Mouse (Mus musculus): ENCODE measurements at regions not wholly inside any gene's neighbourhood (a gene's known extent, or its start where the extent isn't known, plus 50 kb on each side); places are given as distances from the start of the nearest gene placed in this dataset.

GRCm38 (mm10) chr17:4265946-4266345, 569.9 kb upstream of the Nox3 start:
- peak overlapping the region; percentile 14; the same call in 1 of the 2 replicates for H3K27ac ChIP-seq
- peak overlapping the region; percentile 41 for H3K4me2 ChIP-seq

DNA sequence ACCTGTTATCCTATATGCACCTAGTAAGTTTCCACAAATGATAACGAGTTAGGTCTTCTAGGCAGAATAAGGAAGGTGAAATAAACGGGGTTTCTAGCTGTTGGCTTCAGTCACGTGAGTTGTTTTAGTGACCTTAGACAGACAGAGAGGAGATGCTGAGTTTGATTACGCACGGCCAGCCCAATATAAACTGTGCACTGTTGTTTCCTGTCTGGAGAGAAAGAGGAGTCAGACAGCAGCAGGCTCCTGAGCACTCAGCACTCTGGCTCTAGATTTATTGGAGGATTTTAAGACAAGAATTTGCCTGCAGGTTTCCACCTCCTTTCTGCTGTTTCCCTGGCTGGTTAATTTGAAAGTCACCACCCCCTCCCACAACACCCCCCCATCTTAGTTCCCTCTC, 570.4 kb upstream of the Nox3 start:
- Histone ChIP-seq H3K4me2 (peak overlapping the region; percentile 41), H3K4me3 (replicated peaks) (no peak overlapping the region), H3K4me1 (peaks cover 15% of the 10 kb centered on the region), H3K9me3 (replicated peaks) (no peaks in the 10 kb centered on the region), H3K36me3 (no peaks in the 10 kb centered on the region), H3K27ac (peak overlapping the region; percentile 14; the same call in 1 of the 2 replicates), H3K9ac (no peak overlapping the region), H3K27me3 (no peaks in the 10 kb centered on the region)
- ATAC-seq (replicated peaks; ENCODE audit: low FRiP score): peak; percentile 67; the same call in 1 of the 2 replicates
- WGBS: 11% methylated on average over 5 of the region's 5 CpGs

More at GRCm38 (mm10) chr17:4265946-4266345, 569.9 kb upstream of the Nox3 start:
- H3K27me3 ChIP-seq: no peaks in the 10 kb centered on the region
- WGBS: 8% methylated on average over 6 of the region's 6 CpGs
- no peak overlapping the region for H3K9ac ChIP-seq
- no peak overlapping the region for H3K4me3 ChIP-seq (replicated peaks)
- peaks cover 15% of the 10 kb centered on the region for H3K4me1 ChIP-seq
- ATAC-seq (replicated peaks; ENCODE audit: low FRiP score): no peak
- H3K36me3 ChIP-seq: no peaks in the 10 kb centered on the region
- no peaks in the 10 kb centered on the region for H3K9me3 ChIP-seq (replicated peaks)

DNA sequence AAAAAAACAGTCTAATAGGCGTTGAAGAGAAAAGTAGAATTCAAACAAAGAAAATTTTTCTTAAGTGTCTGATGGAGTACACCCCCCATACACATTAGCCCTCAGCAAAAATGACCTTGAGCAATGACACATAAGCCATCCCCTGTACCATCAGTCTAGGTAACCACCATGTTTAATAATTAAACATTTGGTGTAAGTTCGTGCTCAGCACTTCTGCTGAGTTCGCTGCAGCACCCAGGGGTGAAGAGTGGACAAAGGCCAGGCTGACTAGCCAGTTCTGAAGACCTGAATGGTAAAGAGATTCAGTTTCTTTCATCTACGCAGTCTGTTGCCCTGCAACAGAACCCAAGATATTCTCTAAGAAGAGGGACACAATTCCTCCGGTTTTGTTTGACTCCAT, 572.3 kb upstream of the Nox3 start:
- H3K4me2 ChIP-seq: no peak overlapping the region
- H3K4me1 ChIP-seq: peaks cover 15% of the 10 kb centered on the region
- H3K27ac ChIP-seq: 0 out of 2 replicates have a peak overlapping the region, but pooled peaks have one; percentile 2
- H3K9me3 ChIP-seq (replicated peaks): no peaks in the 10 kb centered on the region
- H3K27me3 ChIP-seq: no peaks in the 10 kb centered on the region
- 0 out of 2 replicates have a peak, but pooled peaks have one; percentile 36 for ATAC-seq (replicated peaks; ENCODE audit: low FRiP score)
- H3K4me3 ChIP-seq (replicated peaks): no peak overlapping the region
- no peak overlapping the region for H3K9ac ChIP-seq
- H3K36me3 ChIP-seq: no peaks in the 10 kb centered on the region
- WGBS: 70% methylated on average over 5 of the region's 5 CpGs

GRCm38 (mm10) chr17:4272456-4272855, 576.4 kb upstream of the Nox3 start:
- Histone ChIP-seq H3K36me3 (no peaks in the 10 kb centered on the region), H3K4me1 (no peaks in the 10 kb centered on the region), H3K4me3 (replicated peaks) (no peak overlapping the region), H3K4me2 (no peak overlapping the region), H3K9me3 (replicated peaks) (no peaks in the 10 kb centered on the region), H3K27ac (no peak overlapping the region), H3K27me3 (no peaks in the 10 kb centered on the region), H3K9ac (no peak overlapping the region)
- no peak for ATAC-seq (replicated peaks; ENCODE audit: low FRiP score)
- 72% methylated on average over 5 of the region's 5 CpGs for WGBS

- Histone ChIP-seq H3K4me2 (no peak overlapping the region), H3K9ac (no peak overlapping the region), H3K27me3 (no peaks in the 10 kb centered on the region), H3K36me3 (no peaks in the 10 kb centered on the region), H3K27ac (no peak overlapping the region), H3K4me3 (replicated peaks) (no peak overlapping the region), H3K4me1 (no peaks in the 10 kb centered on the region), H3K9me3 (replicated peaks) (no peaks in the 10 kb centered on the region)
- 80% methylated on average over 4 of the region's 4 CpGs for WGBS
- no peak for ATAC-seq (replicated peaks; ENCODE audit: low FRiP score)
Measured at GRCm38 (mm10) chr17:4276722-4277121, 580.7 kb upstream of the Nox3 start.

DNA sequence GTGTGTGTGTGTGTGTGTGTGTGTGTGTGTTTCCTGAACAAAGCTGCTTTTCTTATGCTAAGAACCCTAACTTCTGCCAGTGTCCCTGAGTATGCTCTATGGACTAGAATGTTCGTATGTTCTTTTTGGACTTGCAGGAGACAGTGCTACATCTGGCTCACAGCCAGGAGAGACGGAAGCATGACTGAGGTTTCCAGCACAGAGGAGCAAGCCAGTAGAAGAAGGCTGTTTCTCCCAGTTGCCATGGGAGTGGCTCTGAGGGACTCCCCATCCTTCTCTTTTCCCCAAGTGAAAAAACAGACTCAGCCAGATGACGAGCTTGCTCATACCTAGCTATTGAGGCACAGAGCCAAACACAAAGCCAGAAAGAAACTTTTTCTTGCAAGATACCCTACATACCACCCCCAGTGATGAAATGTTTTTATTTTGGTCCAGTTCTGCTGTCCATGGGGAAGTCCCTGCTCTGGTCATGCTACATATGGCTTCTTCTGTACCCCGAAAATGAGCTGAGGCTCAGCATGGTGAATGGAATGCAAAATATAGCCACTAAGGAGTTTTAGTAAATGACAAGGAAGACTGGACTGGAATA, 582.3 kb upstream of the Nox3 start:
- Histone ChIP-seq H3K4me1 (no peaks in the 10 kb centered on the region), H3K27ac (no peak overlapping the region), H3K4me2 (no peak overlapping the region), H3K36me3 (no peaks in the 10 kb centered on the region), H3K27me3 (no peaks in the 10 kb centered on the region), H3K4me3 (replicated peaks) (no peak overlapping the region), H3K9me3 (replicated peaks) (no peaks in the 10 kb centered on the region), H3K9ac (no peak overlapping the region)
- no peak for ATAC-seq (replicated peaks; ENCODE audit: low FRiP score)
- WGBS: 73% methylated on average over 4 of the region's 4 CpGs

DNA sequence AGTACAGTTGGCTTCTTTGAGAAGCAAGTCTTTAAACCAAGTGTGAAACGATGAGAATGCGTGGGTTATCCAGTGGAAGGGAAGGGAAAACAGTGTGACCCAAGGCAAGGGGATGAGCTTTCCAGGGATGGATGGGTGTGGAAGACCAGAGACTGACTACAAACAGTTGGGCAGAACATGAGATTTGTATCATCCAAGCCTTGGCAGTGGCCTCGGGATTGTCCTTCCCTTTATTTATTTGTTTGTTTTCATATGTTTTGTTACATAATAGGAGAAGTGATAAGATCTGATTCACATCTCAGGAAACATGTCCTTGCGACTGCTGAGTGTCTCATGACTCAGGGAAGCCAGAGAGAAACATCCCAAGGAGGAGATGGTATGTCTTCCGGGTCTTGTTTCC, 585.4 kb upstream of the Nox3 start:
- Histone ChIP-seq H3K27me3 (no peaks in the 10 kb centered on the region), H3K9me3 (replicated peaks) (no peaks in the 10 kb centered on the region), H3K4me2 (no peak overlapping the region), H3K27ac (no peak overlapping the region), H3K36me3 (no peaks in the 10 kb centered on the region), H3K9ac (no peak overlapping the region), H3K4me1 (no peaks in the 10 kb centered on the region), H3K4me3 (replicated peaks) (no peak overlapping the region)
- WGBS: 86% methylated on average over 5 of the region's 5 CpGs
- ATAC-seq (replicated peaks; ENCODE audit: low FRiP score): no peak

DNA sequence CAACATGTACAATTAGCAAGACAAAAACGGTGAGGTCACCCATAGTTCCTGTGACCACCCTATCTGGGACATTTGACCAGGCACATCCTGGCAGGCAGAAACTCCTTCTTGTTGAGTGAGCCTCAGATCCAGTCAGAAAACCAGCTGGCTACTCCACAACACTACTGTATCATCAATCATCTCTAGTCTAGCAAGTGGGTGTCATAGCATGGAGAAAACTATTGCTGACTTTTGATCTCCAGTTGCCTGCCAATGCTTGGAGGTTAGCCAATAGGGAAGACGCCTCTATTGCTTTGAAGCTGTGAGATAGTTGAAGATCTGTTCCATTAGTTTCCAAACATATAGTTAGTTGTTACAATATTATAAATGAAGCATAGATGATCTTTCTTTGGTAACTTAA, 595.4 kb upstream of the Nox3 start:
- no peak overlapping the region for H3K27ac ChIP-seq
- H3K4me1 ChIP-seq: no peaks in the 10 kb centered on the region
- H3K4me2 ChIP-seq: no peak overlapping the region
- H3K4me3 ChIP-seq (replicated peaks): no peak overlapping the region
- no peaks in the 10 kb centered on the region for H3K27me3 ChIP-seq
- no peaks in the 10 kb centered on the region for H3K36me3 ChIP-seq
- ATAC-seq (replicated peaks; ENCODE audit: low FRiP score): no peak
- H3K9me3 ChIP-seq (replicated peaks): no peaks in the 10 kb centered on the region
- no peak overlapping the region for H3K9ac ChIP-seq
- WGBS: 69% methylated on average over 2 of the region's 2 CpGs

GRCm38 (mm10) chr17:4296521-4297155, 600.6 kb upstream of the Nox3 start:
- no peaks in the 10 kb centered on the region for H3K27me3 ChIP-seq
- no peak for ATAC-seq (replicated peaks; ENCODE audit: low FRiP score)
- H3K4me2 ChIP-seq: no peak overlapping the region
- no peak overlapping the region for H3K27ac ChIP-seq
- 85% methylated on average over 6 of the region's 6 CpGs for WGBS
- no peak overlapping the region for H3K9ac ChIP-seq
- no peaks in the 10 kb centered on the region for H3K9me3 ChIP-seq (replicated peaks)
- H3K36me3 ChIP-seq: no peaks in the 10 kb centered on the region
- no peaks in the 10 kb centered on the region for H3K4me1 ChIP-seq
- no peak overlapping the region for H3K4me3 ChIP-seq (replicated peaks)

DNA sequence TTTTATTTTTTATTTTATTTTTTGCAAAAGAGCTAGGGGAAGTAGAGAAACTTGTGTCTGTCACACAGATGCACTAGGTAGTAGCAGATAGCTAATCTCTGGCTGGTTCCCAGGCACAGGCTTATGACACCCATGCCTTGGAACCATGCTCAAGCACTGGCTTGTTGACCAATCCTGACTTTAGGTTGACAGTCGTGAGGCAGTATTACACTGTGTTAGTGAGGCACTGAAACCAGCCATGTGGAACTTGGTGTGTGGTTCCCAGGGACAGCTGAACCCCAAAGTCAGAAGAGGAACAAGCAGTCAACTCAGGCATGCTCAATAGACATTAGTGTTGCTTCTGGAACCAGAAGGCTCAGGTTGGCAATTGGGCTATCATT, 601.1 kb upstream of the Nox3 start:
- H3K27me3 ChIP-seq: no peaks in the 10 kb centered on the region; the same call in 1 of the 2 replicates
- ATAC-seq (replicated peaks; ENCODE audit: low FRiP score): no peak
- no peaks in the 10 kb centered on the region for H3K9me3 ChIP-seq (replicated peaks)

DNA sequence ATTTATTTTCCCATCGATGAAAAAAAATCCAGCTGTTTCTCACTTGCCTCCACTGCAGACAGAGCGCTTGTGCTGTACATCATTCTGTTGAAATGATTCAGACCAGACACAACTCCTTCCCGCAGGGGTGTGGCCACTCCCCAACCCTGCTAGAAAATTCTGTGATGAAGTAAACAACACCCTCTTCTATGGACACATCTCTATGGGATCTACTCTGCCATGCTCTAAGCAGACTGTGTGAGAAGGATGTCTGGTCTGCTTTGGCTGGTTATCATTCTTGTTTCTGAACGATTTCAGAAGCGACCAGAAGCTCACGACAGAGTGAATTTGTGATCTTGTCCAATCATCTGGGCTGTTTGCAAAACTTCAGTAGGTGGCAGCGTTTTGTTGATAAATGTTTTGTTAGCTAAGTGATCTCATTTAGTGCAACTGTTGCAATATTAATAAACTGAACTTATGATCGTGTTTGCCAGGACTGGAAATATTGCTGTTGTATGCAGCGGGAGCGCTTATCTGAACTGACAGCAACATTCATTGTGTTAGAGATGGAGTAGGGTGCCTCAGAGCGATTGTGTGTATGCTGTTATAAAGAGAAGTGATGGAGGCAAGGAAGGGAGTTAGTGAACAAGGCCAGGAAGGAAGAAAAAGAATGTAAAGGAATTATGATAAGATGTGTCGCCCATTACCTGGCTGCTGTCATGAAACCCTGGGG, 605.2 kb upstream of the Nox3 start:
- Histone ChIP-seq H3K4me3 (replicated peaks) (no peak overlapping the region), H3K9ac (no peak overlapping the region), H3K4me2 (no peak overlapping the region), H3K27me3 (no peaks in the 10 kb centered on the region; the same call in 1 of the 2 replicates), H3K9me3 (replicated peaks) (no peaks in the 10 kb centered on the region), H3K4me1 (no peaks in the 10 kb centered on the region), H3K27ac (no peak overlapping the region), H3K36me3 (no peaks in the 10 kb centered on the region)
- ATAC-seq (replicated peaks; ENCODE audit: low FRiP score): no peak
- WGBS: 80% methylated on average over 12 of the region's 12 CpGs

More for the DNA sequence above, 601.1 kb upstream of the Nox3 start:
- Histone ChIP-seq H3K27ac (no peak overlapping the region), H3K36me3 (no peaks in the 10 kb centered on the region), H3K4me1 (no peaks in the 10 kb centered on the region), H3K9ac (no peak overlapping the region), H3K4me3 (replicated peaks) (no peak overlapping the region), H3K4me2 (no peak overlapping the region)
- WGBS: 57% methylated on average over 1 of the region's 1 CpGs

DNA sequence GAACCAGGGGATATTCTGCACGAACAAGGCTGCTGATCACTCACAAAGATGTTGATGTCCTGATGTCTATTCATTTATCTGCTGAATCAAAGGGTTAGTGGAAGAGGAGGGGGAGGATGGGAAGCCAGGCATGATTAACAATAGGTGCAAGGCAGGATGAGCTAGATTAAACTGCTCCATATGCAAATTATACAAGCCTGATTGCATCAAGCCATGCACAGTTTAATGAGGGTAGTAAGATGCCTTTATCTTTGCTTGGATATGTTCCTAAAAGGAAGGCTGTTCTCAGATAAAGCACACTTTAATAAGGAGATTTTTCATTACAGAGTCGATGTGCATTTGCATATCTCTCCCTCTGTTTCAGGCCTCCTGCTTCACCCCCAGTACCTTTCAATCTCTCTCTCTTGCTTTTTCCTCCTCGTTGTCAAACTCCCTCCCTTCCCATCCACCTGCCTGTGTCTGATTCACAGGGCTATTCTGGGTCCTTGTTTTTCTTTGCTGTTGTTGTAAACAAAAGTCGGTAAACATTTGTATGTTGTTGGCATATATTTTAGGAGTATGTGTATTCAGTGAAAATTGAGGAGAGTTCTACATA, 615.8 kb upstream of the Nox3 start:
- H3K36me3 ChIP-seq: no peaks in the 10 kb centered on the region
- H3K9ac ChIP-seq: no peak overlapping the region
- ATAC-seq (replicated peaks; ENCODE audit: low FRiP score): no peak
- H3K9me3 ChIP-seq (replicated peaks): no peaks in the 10 kb centered on the region
- no peak overlapping the region for H3K4me2 ChIP-seq
- 54% methylated on average over 4 of the region's 4 CpGs for WGBS
- H3K27ac ChIP-seq: no peak overlapping the region
- H3K4me1 ChIP-seq: no peaks in the 10 kb centered on the region
- no peaks in the 10 kb centered on the region for H3K27me3 ChIP-seq
- H3K4me3 ChIP-seq (replicated peaks): no peak overlapping the region
